Mouse (Mus musculus): ENCODE measurements at regions not wholly inside any gene's neighbourhood (a gene's known extent, or its start where the extent isn't known, plus 50 kb on each side); places are given as distances from the start of the nearest gene placed in this dataset.

GRCm38 (mm10) chr1:88935191-88935590 lies 135.0 kb upstream of the Sh3bp4 start:
- no peak for TF ChIP-seq CTCF (IDR thresholded peaks at IDR 0.05; ENCODE audit: low read depth, low read length)
- no peak for TF ChIP-seq EP300 (IDR thresholded peaks at IDR 0.05; ENCODE audit: insufficient read depth, low read depth, low read length)

Measured in ES-Bruce4 (cell line).